Mouse (Mus musculus) CH12.LX (cell line): ENCODE data around the gene Adrb1.

ENCODE experiments used
- CHD1 ChIP-seq: IDR thresholded peaks from 2 replicates; pipeline ENCODE4 v1.6.1; 2012; ENCODE audit warnings: low read depth, low read length, improper control_type of control experiment, inconsistent platforms
- CTCF ChIP-seq, 2 experiments: IDR thresholded peaks in 1 of 2; conservative IDR thresholded peaks in 1 of 2; 2 replicates each; pipeline ENCODE4 v1.5.1; 2011 to 2012; ENCODE audit warnings: low read depth in 2 of 2, low read length in 2 of 2, improper control_type of control experiment in 1 of 2, inconsistent platforms in 1 of 2, mild to moderate bottlenecking in 1 of 2, moderate library complexity in 1 of 2
- EP300 ChIP-seq: IDR thresholded peaks from 2 replicates; pipeline ENCODE4 v1.6.1; 2011; ENCODE audit warnings: low read length, improper control_type of control experiment
- HCFC1 ChIP-seq: IDR thresholded peaks from 2 replicates; pipeline ENCODE4 v1.6.1; 2012; ENCODE audit warnings: low read depth, mild to moderate bottlenecking, inconsistent platforms, low read length, improper control_type of control experiment
- KAT2A ChIP-seq: IDR thresholded peaks from 2 replicates; pipeline ENCODE4 v1.6.1; 2012; ENCODE audit warnings: low read length, improper control_type of control experiment, inconsistent platforms; ENCODE audit not compliant: insufficient replicate concordance
- MAZ ChIP-seq: IDR thresholded peaks from 2 replicates; pipeline ENCODE4 v1.6.1; 2012; ENCODE audit warnings: low read depth, mild to moderate bottlenecking, inconsistent platforms, low read length, improper control_type of control experiment, moderate library complexity
- MEF2A ChIP-seq: IDR thresholded peaks from 2 replicates; pipeline ENCODE4 v1.6.1; 2014; ENCODE audit warnings: low read depth, mild to moderate bottlenecking, inconsistent platforms, low read length, improper control_type of control experiment, borderline replicate concordance
- MXI1 ChIP-seq: IDR thresholded peaks from 2 replicates; pipeline ENCODE4 v1.6.1; 2011; ENCODE audit warnings: mild to moderate bottlenecking, low read depth, low read length, improper control_type of control experiment
- NRF1 ChIP-seq: IDR thresholded peaks from 2 replicates; pipeline ENCODE4 v1.6.1; 2014; ENCODE audit warnings: low read depth, mild to moderate bottlenecking, inconsistent platforms, low read length, improper control_type of control experiment, moderate library complexity
- POLR2A ChIP-seq: IDR thresholded peaks from 2 replicates; pipeline ENCODE4 v1.6.1; 2011; ENCODE audit warnings: low read depth, mild to moderate bottlenecking, improper control_type of control experiment, low read length
- SMC3 ChIP-seq: IDR thresholded peaks from 2 replicates; pipeline ENCODE4 v1.6.1; 2011; ENCODE audit warnings: low read depth, low read length, improper control_type of control experiment
- TCF12 ChIP-seq: IDR thresholded peaks from 2 replicates; pipeline ENCODE4 v1.6.1; 2014; ENCODE audit warnings: low read depth, mild to moderate bottlenecking, inconsistent platforms, low read length, improper control_type of control experiment
- UBTF ChIP-seq: IDR thresholded peaks from 2 replicates; pipeline ENCODE4 v1.6.1; 2012; ENCODE audit warnings: low read depth, mild to moderate bottlenecking, inconsistent platforms, low read length, improper control_type of control experiment, moderate library complexity

GRCm38 (mm10) chr19:56689493-56689892 is 32.5 kb upstream of the Adrb1 start:
- TF ChIP-seq UBTF, result no peak
- no peak for TF ChIP-seq CTCF (conservative IDR thresholded peaks at IDR 0.05 in 1 of 2, IDR thresholded peaks at IDR 0.05 in 1 of 2; ENCODE audit: low read depth in 2 of 2, low read length in 2 of 2)
- no peak for TF ChIP-seq POLR2A
- no peak for TF ChIP-seq MEF2A
- no peak for TF ChIP-seq MAZ
- no peak for TF ChIP-seq KAT2A
- no peak for TF ChIP-seq MXI1
- TF ChIP-seq TCF12, result no peak
- TF ChIP-seq CHD1, result no peak
- no peak for TF ChIP-seq SMC3
- no peak for TF ChIP-seq HCFC1
- no peak for TF ChIP-seq NRF1
- TF ChIP-seq EP300, result no peak
